Mouse (Mus musculus) lung, embryonic 14.5 days (tissue): ENCODE results near the gene Camk1g. TPM values are rescaled to one million over a fixed set of nuclear protein-coding genes. Genes with fewer than 3 reads are reported as not detected.

Source experiments
- ATAC-seq: fragments of 200-750 bp; cut with Nextera tagmentation; 2 replicates; pipeline ENCODE4 v1.8.0; 2017; ENCODE audit warnings: mild to moderate bottlenecking, moderate TSS enrichment, moderate library complexity; ENCODE audit not compliant: insufficient read depth
- DNase-seq: peaks from one replicate; pipeline ENCODE4 v3.0.0-alpha.2; 2015
- H3K27ac ChIP-seq: fragments of 300-500 bp; sonication (generic); 2 replicates; pipeline ENCODE4 v1.5.1; 2014; ENCODE audit warnings: low read depth, mild to moderate bottlenecking, moderate library complexity
- H3K27me3 ChIP-seq: fragments of 300-500 bp; sonication (generic); 2 replicates; pipeline ENCODE4 v1.6.1; 2014; ENCODE audit warnings: low read length, control low read depth; ENCODE audit not compliant: insufficient read depth
- H3K36me3 ChIP-seq: fragments of 300-500 bp; sonication (generic); 2 replicates; pipeline ENCODE4 v1.6.1; 2014; ENCODE audit warnings: control low read depth; ENCODE audit not compliant: insufficient read depth
- H3K4me1 ChIP-seq: fragments of 300-500 bp; sonication (generic); 2 replicates; pipeline ENCODE4 v1.6.1; 2014; ENCODE audit warnings: antibody characterized with exemption, control low read depth; ENCODE audit not compliant: insufficient read depth
- H3K4me2 ChIP-seq: fragments of 300-500 bp; sonication (generic); 2 replicates; pipeline ENCODE4 v1.6.1; 2014; ENCODE audit warnings: mild to moderate bottlenecking
- H3K4me3 ChIP-seq: fragments of 300-500 bp; sonication (generic); 2 replicates; pipeline ENCODE4 v1.5.1; 2014; ENCODE audit warnings: low read depth, low read length
- H3K9ac ChIP-seq: fragments of 300-500 bp; sonication (generic); 2 replicates; pipeline ENCODE4 v1.6.1; 2014
- H3K9me3 ChIP-seq: fragments of 300-500 bp; sonication (generic); 2 replicates; pipeline ENCODE4 v1.6.1; 2016; ENCODE audit warnings: low read depth, low read length, control low read depth
- CTCF ChIP-seq: IDR thresholded peaks from 2 replicates; pipeline ENCODE4 v1.5.1; 2016; ENCODE audit warnings: antibody characterized with exemption, low read depth
- WGBS: fragments of 180-500 bp; shearing (Covaris S2); extraction: QIAGEN DNeasy Blood & Tissue Kit; methylation state at CpG from one replicate; pipeline ENCODE4 v1.1.7; 2014; 5-methylcytosine and 5-hydroxymethylcytosine counted together
- polyA plus RNA-seq: library from polyadenylated mRNA; unstranded; fragments of >200 nt; fragmentation: Nextera tagmentation; extraction: Ambion mirVana; gene quantifications from 2 replicates; pipeline ENCODE4 v1.2.1, GENCODE M21; 2014

The Camk1g gene
- polyA plus RNA-seq, 1 experiment from 2014 or later: 28.4 TPM

DNA sequence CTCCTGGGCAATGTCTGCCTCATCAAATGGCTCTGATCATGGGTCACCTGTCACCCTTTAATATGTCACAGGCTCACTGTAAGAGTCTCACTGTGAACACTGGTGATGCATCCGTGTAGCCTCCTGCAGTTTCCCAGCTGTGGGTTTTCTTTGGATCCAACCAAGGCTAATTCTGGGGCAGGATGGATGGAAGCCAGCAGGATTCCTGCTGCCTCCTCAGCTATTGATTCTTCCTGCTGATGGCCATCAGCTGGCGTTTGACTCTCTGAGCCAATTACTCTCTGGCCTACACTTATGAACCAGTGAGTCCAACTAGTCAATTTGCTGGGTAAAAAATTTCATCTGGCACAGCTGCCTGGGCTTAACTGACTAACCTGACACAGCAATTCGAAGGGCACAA is 10.9 kb downstream of the Camk1g start:
- H3K4me3 ChIP-seq: no peak overlapping the region
- ATAC-seq (no peak), DNase-seq (no peak)
- no peak overlapping the region for H3K27ac ChIP-seq
- no peaks in the 10 kb centered on the region for H3K9me3 ChIP-seq
- no peaks in the 10 kb centered on the region for H3K4me1 ChIP-seq
- 68% methylated on average over 3 of the region's 3 CpGs for WGBS
- no peak for TF ChIP-seq CTCF
- no peak overlapping the region for H3K9ac ChIP-seq
- no peak overlapping the region for H3K4me2 ChIP-seq
- peaks cover 30% of the 10 kb centered on the region for H3K36me3 ChIP-seq
- H3K27me3 ChIP-seq: no peaks in the 10 kb centered on the region

DNA sequence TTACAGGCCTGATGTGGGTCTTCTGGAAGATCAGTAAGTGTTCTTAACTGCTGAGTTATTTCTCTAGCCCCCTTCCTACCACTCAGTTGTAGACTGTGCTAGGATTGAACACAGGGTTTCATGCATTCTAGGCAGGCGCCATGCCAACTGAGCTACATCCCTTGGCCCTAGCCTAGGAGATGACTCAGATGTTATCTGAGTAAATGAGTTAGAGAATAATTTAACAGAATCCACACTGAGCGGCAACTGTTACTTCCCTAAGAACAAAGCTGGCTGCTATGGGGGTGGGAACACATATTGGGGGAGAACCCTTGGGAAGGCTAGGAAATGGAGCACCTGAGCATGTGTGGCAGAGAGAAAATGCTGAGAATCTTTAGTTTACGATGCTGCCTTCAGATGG is 18.5 kb downstream of the Camk1g start:
- H3K27ac ChIP-seq: no peak overlapping the region
- no peaks in the 10 kb centered on the region for H3K27me3 ChIP-seq
- no peaks in the 10 kb centered on the region for H3K9me3 ChIP-seq
- no peak overlapping the region for H3K9ac ChIP-seq
- peaks cover 32% of the 10 kb centered on the region for H3K36me3 ChIP-seq
- no peak overlapping the region for H3K4me2 ChIP-seq
- WGBS: 87% methylated on average over 3 of the region's 3 CpGs
- no peaks in the 10 kb centered on the region for H3K4me1 ChIP-seq
- no peak for TF ChIP-seq CTCF
- DNase-seq (no peak), ATAC-seq (no peak)
- H3K4me3 ChIP-seq: no peak overlapping the region

DNA sequence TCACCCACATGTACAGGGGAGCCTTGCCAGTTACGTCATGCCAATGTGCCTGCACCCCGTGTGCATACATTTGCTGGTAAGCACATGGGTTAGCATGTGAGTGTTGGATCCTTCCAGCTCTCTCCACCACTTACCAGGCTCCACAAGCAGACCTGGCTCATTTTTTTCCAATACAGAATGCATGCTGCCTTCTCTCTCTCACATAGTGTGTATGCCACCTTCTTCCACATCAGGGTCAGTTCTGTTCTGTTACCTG is 19.6 kb downstream of the Camk1g start:
- no peaks in the 10 kb centered on the region for H3K9me3 ChIP-seq
- no peaks in the 10 kb centered on the region for H3K27me3 ChIP-seq
- no peak overlapping the region for H3K9ac ChIP-seq
- no peak overlapping the region for H3K27ac ChIP-seq
- H3K4me2 ChIP-seq: no peak overlapping the region
- no peaks in the 10 kb centered on the region for H3K4me1 ChIP-seq
- ATAC-seq: no peak
- DNase-seq: no peak
- no peak overlapping the region for H3K4me3 ChIP-seq
- no peak for TF ChIP-seq CTCF
- H3K36me3 ChIP-seq: peaks cover 27% of the 10 kb centered on the region; the same call in 1 of the 2 replicates
- WGBS: 93% methylated on average over 2 of the region's 2 CpGs

DNA sequence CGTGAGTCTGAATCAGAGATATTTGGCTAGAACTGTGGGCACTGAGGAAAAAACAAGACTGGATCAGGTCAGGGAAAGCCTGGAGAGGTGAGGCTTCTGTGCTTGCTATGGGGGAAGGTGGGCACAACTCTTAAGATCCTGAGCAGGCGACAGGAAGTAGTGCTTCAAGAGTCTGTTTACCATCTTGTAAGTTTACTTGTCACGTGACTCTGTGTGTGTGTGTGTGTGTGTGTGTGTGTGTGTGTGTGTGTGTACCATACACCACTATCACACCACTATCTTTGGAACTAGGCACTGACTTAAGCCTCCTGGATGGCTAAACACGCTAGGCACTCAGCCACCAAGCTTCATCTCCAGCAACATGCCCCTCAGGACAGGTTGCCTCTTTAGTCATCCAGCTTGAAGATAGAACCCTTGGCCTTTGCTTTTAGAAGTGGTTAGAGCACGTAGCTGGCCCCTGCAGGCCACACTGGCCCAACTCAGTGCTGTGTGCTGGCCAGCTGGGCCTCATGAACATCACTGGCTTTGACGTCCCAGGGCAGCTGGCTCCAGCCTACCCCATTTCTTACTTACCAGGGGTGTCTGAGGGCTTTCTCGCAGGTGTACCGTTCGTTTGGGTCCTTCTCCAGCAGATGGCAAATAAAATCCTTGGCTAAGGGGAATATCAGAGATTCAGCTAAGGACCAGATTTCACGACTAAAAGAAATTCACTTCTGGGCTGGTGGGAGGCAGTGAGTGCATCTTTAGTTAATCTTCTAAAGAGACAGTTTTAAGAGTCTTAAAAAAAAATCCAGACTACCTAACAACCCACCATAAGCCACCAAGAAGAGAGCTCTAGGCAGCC is 20.2 kb downstream of the Camk1g start:
- ATAC-seq: no peak

DNA sequence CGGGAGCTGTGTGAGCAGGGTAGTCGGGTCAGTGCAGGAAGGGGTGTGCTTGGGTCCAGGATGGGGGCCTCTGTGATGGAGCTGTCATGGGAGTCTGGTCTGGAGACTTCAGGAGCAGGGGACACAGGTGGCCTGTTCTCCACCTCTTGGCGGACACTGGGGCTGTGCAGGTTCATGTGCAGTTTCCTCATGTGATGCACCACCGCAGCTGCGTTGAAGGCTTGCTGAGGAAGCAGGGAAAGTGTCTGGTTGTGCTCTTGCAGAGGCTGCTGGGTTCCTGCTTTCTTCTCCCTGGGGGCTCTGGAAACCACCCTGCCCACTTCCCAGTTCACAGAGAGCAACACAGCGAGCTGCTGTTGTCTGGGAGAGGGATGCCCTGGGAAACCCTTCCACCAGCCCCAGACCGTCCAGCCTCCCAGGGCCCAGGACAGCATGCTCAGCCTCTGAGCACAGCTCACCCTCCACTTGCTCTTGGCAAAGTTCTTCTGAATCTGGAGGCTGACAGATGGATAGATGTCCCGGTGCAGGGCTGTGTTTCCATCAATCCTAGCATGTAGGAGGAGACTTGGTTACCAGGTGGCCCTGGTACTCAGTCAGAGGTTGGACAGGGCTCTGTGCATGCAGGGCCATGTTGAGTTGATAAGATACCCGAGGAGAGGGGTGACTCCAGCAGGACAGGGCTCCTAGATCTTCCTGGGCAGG is 21.7 kb downstream of the Camk1g start:
- H3K27ac ChIP-seq: no peak overlapping the region
- no peaks in the 10 kb centered on the region for H3K9me3 ChIP-seq
- 74% methylated on average over 9 of the region's 9 CpGs for WGBS
- no peaks in the 10 kb centered on the region for H3K4me1 ChIP-seq
- H3K4me3 ChIP-seq: no peak overlapping the region
- no peak for TF ChIP-seq CTCF
- H3K36me3 ChIP-seq: peaks cover 21% of the 10 kb centered on the region; the same call in 1 of the 2 replicates
- no peak overlapping the region for H3K4me2 ChIP-seq
- ATAC-seq: no peak
- DNase-seq: no peak
- no peak overlapping the region for H3K9ac ChIP-seq
- no peaks in the 10 kb centered on the region for H3K27me3 ChIP-seq

More for the DNA sequence above, 20.2 kb downstream of the Camk1g start:
- Histone ChIP-seq H3K27ac (no peak overlapping the region), H3K9me3 (no peaks in the 10 kb centered on the region), H3K9ac (no peak overlapping the region), H3K27me3 (no peaks in the 10 kb centered on the region), H3K4me3 (no peak overlapping the region), H3K4me2 (no peak overlapping the region), H3K36me3 (peaks cover 27% of the 10 kb centered on the region; the same call in 1 of the 2 replicates), H3K4me1 (no peaks in the 10 kb centered on the region)
- TF ChIP-seq CTCF: no peak
- 72% methylated on average over 10 of the region's 10 CpGs for WGBS
- no peak for DNase-seq

DNA sequence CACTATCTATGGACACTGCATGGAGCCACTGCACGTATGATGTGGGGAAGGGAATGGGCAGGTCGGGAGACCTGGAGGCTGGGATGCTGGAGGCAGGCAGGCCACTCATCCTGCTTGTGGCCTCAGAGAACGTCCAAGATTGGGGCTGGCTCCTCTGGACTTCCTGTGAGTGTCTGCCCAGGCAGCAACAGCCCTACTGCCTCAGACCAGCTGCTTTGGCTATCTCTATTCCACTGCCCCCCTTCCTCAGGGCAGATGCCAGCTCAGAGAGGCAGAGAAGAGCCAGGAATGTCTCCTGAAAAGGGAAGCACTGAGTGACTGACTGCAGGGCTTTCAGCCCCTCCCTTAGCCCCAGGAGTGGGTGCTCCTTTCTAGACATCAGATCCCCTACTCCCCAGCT is 23.2 kb downstream of the Camk1g start:
- H3K9ac ChIP-seq: no peak overlapping the region
- TF ChIP-seq CTCF: no peak

DNA sequence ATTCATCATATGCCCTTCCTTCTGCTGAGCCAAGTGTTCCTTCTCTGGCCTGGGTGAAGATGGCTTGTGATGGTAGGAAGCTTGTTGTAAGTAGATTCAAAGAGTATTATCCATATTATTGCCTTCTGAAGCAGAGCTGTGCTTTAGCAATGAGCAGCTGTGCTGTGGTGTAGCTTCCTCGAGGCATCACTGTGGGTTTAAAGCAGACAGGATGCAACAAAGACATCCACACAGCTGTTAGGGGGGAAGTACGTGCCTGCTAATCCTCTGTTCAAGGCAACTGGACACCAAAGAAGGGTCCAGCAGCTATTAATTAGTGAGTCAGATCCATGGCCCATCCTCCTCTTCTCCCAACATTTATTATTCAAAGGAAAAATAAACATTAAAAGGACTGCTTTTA is 25.1 kb downstream of the Camk1g start:
- no peak overlapping the region for H3K27ac ChIP-seq
- no peak overlapping the region for H3K4me3 ChIP-seq
- H3K9ac ChIP-seq: no peak overlapping the region
- H3K9me3 ChIP-seq: no peaks in the 10 kb centered on the region
- H3K4me1 ChIP-seq: no peaks in the 10 kb centered on the region
- ATAC-seq: no peak
- DNase-seq: no peak
- no peak overlapping the region for H3K4me2 ChIP-seq
- WGBS: 32% methylated on average over 2 of the region's 2 CpGs
- TF ChIP-seq CTCF: no peak
- H3K27me3 ChIP-seq: no peaks in the 10 kb centered on the region
- peaks cover 6% of the 10 kb centered on the region; the same call in 1 of the 2 replicates for H3K36me3 ChIP-seq

More for the DNA sequence above, 23.2 kb downstream of the Camk1g start:
- H3K9me3 ChIP-seq: no peaks in the 10 kb centered on the region
- H3K27ac ChIP-seq: no peak overlapping the region
- no peak overlapping the region for H3K4me3 ChIP-seq
- H3K36me3 ChIP-seq: peaks cover 13% of the 10 kb centered on the region; the same call in 1 of the 2 replicates
- ATAC-seq: no peak
- 54% methylated on average over 3 of the region's 3 CpGs for WGBS
- H3K4me2 ChIP-seq: no peak overlapping the region
- H3K27me3 ChIP-seq: no peaks in the 10 kb centered on the region
- H3K4me1 ChIP-seq: no peaks in the 10 kb centered on the region
- no peak for DNase-seq
